Mouse (Mus musculus) myocyte (in vitro differentiated cells): Measurements from ENCODE around the gene Glg1. TPM values are rescaled to one million over a fixed set of nuclear protein-coding genes. Genes with fewer than 3 reads are reported as not detected.
"Not testable (repeated sequence)": the region's sequence is repeated elsewhere in the genome, so short reads cannot be mapped to it uniquely, and the experiment has no call there.

Experiments used
- H3K27me3 ChIP-seq: one replicate; pipeline ENCODE4 v1.6.1; 2011; ENCODE audit not compliant: control insufficient read depth, insufficient read depth, insufficient read length
- H3K36me3 ChIP-seq: one replicate; pipeline ENCODE4 v1.6.1; 2011; ENCODE audit not compliant: control insufficient read depth, insufficient read depth
- H3K4me2 ChIP-seq: one replicate; pipeline ENCODE4 v1.6.1; 2011; ENCODE audit warnings: low read depth, control low read depth
- H3K4me3 ChIP-seq: one replicate; pipeline ENCODE4 v1.5.1; 2011; ENCODE audit warnings: mild to moderate bottlenecking, control low read depth, moderate library complexity
- H3K79me2 ChIP-seq: one replicate; pipeline ENCODE4 v1.6.1; 2011; ENCODE audit not compliant: control insufficient read depth, insufficient read depth
- H3ac ChIP-seq: one replicate; pipeline ENCODE4 v1.6.1; 2011; ENCODE audit not compliant: control insufficient read depth, insufficient read length
- CEBPB ChIP-seq: IDR thresholded peaks from 2 replicates; pipeline ENCODE4 v1.6.1; 2011; ENCODE audit warnings: mild to moderate bottlenecking, moderate library complexity; ENCODE audit not compliant: poor library complexity, insufficient read depth, severe bottlenecking
- E2F4 ChIP-seq: IDR thresholded peaks from one replicate; pipeline ENCODE4 v1.6.1; 2011; ENCODE audit warnings: mild to moderate bottlenecking, control low read depth, moderate library complexity; ENCODE audit not compliant: insufficient read depth
- MAX ChIP-seq: IDR thresholded peaks from one replicate; pipeline ENCODE4 v1.6.1; 2011; ENCODE audit warnings: low read depth, mild to moderate bottlenecking, control low read depth
- MYOD1 ChIP-seq, 3 experiments: IDR thresholded peaks; one replicate each; pipeline ENCODE4 v1.6.1; 2011; ENCODE audit warnings: control low read depth in 2 of 3, low read depth in 2 of 3, mild to moderate bottlenecking in 2 of 3, moderate library complexity in 1 of 3; ENCODE audit not compliant: insufficient read length in 2 of 3, control insufficient read depth in 1 of 3
- MYOG ChIP-seq, 3 experiments: IDR thresholded peaks; one replicate each; pipeline ENCODE4 v1.6.1; 2011; ENCODE audit warnings: control low read depth in 2 of 3, low read depth in 2 of 3, mild to moderate bottlenecking in 2 of 3; ENCODE audit not compliant: insufficient read length in 2 of 3, control insufficient read depth in 1 of 3, insufficient read depth in 1 of 3
- POLR2A ChIP-seq: IDR thresholded peaks from one replicate; pipeline ENCODE4 v1.6.1; 2011; ENCODE audit warnings: low read depth, mild to moderate bottlenecking, control low read depth, moderate library complexity; ENCODE audit not compliant: insufficient read length
- POLR2AphosphoS2 ChIP-seq: IDR thresholded peaks from one replicate; pipeline ENCODE4 v1.6.1; 2011; ENCODE audit warnings: low read depth, control low read depth; ENCODE audit not compliant: insufficient read length
- REST ChIP-seq: IDR thresholded peaks from one replicate; pipeline ENCODE4 v1.6.1; 2011; ENCODE audit warnings: mild to moderate bottlenecking, control low read depth, moderate library complexity; ENCODE audit not compliant: insufficient read depth, insufficient read length
- SRF ChIP-seq: IDR thresholded peaks from one replicate; pipeline ENCODE4 v1.6.1; 2011; ENCODE audit warnings: low read depth; ENCODE audit not compliant: control insufficient read depth, insufficient read length
- TCF12 ChIP-seq: IDR thresholded peaks from one replicate; pipeline ENCODE4 v1.6.1; 2011; ENCODE audit warnings: mild to moderate bottlenecking, control low read depth; ENCODE audit not compliant: poor library complexity, insufficient read depth, severe bottlenecking
- TCF3 ChIP-seq: IDR thresholded peaks from one replicate; pipeline ENCODE4 v1.6.1; 2011; ENCODE audit warnings: low read depth, control low read depth; ENCODE audit not compliant: insufficient read length
- USF1 ChIP-seq: IDR thresholded peaks from one replicate; pipeline ENCODE4 v1.6.1; 2011; ENCODE audit warnings: low read depth, mild to moderate bottlenecking, control low read depth, moderate library complexity
- polyA plus RNA-seq: library from polyadenylated mRNA; unstranded; fragments of >200 nt; fragmentation: generic; extraction: Trizol; gene quantifications from one replicate; pipeline ENCODE4 v1.2.1, GENCODE M21; 2012; ENCODE audit warnings: missing spikeins

Glg1 gene
- polyA plus RNA-seq, 1 experiment, result 39.1 TPM

- no peaks in the 10 kb centered on the region for H3K27me3 ChIP-seq
- H3K36me3 ChIP-seq, result peaks cover 55% of the 10 kb centered on the region
- H3ac ChIP-seq, result no peak overlapping the region
- peaks cover 34% of the 10 kb centered on the region for H3K79me2 ChIP-seq
- no peak overlapping the region for H3K4me3 ChIP-seq
- TF ChIP-seq CEBPB, result no peak
- TF ChIP-seq SRF, result no peak
- TF ChIP-seq USF1, result no peak
- TF ChIP-seq POLR2AphosphoS2, result no peak
- TF ChIP-seq E2F4, result no peak
- no peak for TF ChIP-seq POLR2A
- TF ChIP-seq MAX, result no peak
- TF ChIP-seq TCF12, result no peak
- no peak for TF ChIP-seq REST
- TF ChIP-seq MYOD1 (IDR thresholded peaks at IDR 0.05; ENCODE audit: control insufficient read depth in 1 of 3, insufficient read length in 2 of 3, low read depth in 2 of 3), result no peak
- no peak for TF ChIP-seq TCF3
- TF ChIP-seq MYOG (IDR thresholded peaks at IDR 0.05; ENCODE audit: control insufficient read depth in 1 of 3, insufficient read depth in 1 of 3, insufficient read length in 2 of 3, low read depth in 2 of 3), result no peak
- H3K4me2 ChIP-seq, result no peak overlapping the region
Observed at GRCm38 (mm10) chr8:111291733-111292132, 32.7 kb upstream of the Glg1 start.

GRCm38 (mm10) chr8:111290586-111290985 is 31.6 kb upstream of the Glg1 start:
- Histone ChIP-seq H3K27me3 (no peaks in the 10 kb centered on the region), H3K79me2 (peaks cover 26% of the 10 kb centered on the region), H3K36me3 (peaks cover 62% of the 10 kb centered on the region), H3K4me3 (no peak overlapping the region), H3ac (no peak overlapping the region), H3K4me2 (no peak overlapping the region)
- no peak for TF ChIP-seq SRF
- no peak for TF ChIP-seq MYOD1 (IDR thresholded peaks at IDR 0.05; ENCODE audit: control insufficient read depth in 1 of 3, insufficient read length in 2 of 3, low read depth in 2 of 3)
- no peak for TF ChIP-seq CEBPB
- no peak for TF ChIP-seq E2F4
- TF ChIP-seq MYOG (IDR thresholded peaks at IDR 0.05; ENCODE audit: control insufficient read depth in 1 of 3, insufficient read depth in 1 of 3, insufficient read length in 2 of 3, low read depth in 2 of 3), result no peak
- TF ChIP-seq USF1, result no peak

GRCm38 (mm10) chr8:111285603-111286002 is 26.6 kb upstream of the Glg1 start:
- Histone ChIP-seq H3ac (no peak overlapping the region), H3K79me2 (no peaks in the 10 kb centered on the region), H3K36me3 (peaks cover 53% of the 10 kb centered on the region), H3K4me2 (no peak overlapping the region), H3K27me3 (no peaks in the 10 kb centered on the region), H3K4me3 (no peak overlapping the region)
- TF ChIP-seq E2F4 (no peak), SRF (no peak)

- TF ChIP-seq MYOD1 (IDR thresholded peaks at IDR 0.05; ENCODE audit: control insufficient read depth in 1 of 3, insufficient read length in 2 of 3, low read depth in 2 of 3) (no peak), MYOG (IDR thresholded peaks at IDR 0.05; ENCODE audit: control insufficient read depth in 1 of 3, insufficient read depth in 1 of 3, insufficient read length in 2 of 3, low read depth in 2 of 3) (no peak), REST (no peak), CEBPB (no peak), USF1 (no peak), TCF3 (no peak), POLR2A (no peak), SRF (no peak), POLR2AphosphoS2 (no peak), TCF12 (no peak), E2F4 (no peak), MAX (no peak)
- H3K4me3 ChIP-seq, result no peak overlapping the region
- H3K4me2 ChIP-seq, result no peak overlapping the region
- H3K36me3 ChIP-seq, result peaks cover 65% of the 10 kb centered on the region
- no peak overlapping the region for H3ac ChIP-seq
- H3K27me3 ChIP-seq, result no peaks in the 10 kb centered on the region
- no peaks in the 10 kb centered on the region for H3K79me2 ChIP-seq
Observed at GRCm38 (mm10) chr8:111282093-111282492, 23.1 kb upstream of the Glg1 start.

- Histone ChIP-seq H3K36me3 (peaks cover 9% of the 10 kb centered on the region), H3K79me2 (no peaks in the 10 kb centered on the region), H3K27me3 (no peaks in the 10 kb centered on the region), H3K4me3 (no peak overlapping the region), H3K4me2 (no peak overlapping the region), H3ac (no peak overlapping the region)
- TF ChIP-seq TCF12 (no peak), CEBPB (no peak), REST (no peak), TCF3 (no peak), USF1 (no peak), POLR2AphosphoS2 (no peak), E2F4 (no peak), MYOG (IDR thresholded peaks at IDR 0.05; ENCODE audit: control insufficient read depth in 1 of 3, insufficient read depth in 1 of 3, insufficient read length in 2 of 3, low read depth in 2 of 3) (no peak), POLR2A (no peak), MYOD1 (IDR thresholded peaks at IDR 0.05; ENCODE audit: control insufficient read depth in 1 of 3, insufficient read length in 2 of 3, low read depth in 2 of 3) (no peak), SRF (no peak), MAX (no peak)
Observed at GRCm38 (mm10) chr8:111268277-111268676, 9.3 kb upstream of the Glg1 start.

GRCm38 (mm10) chr8:111266161-111266560 is 7.1 kb upstream of the Glg1 start:
- not testable (repeated sequence) for H3K27me3 ChIP-seq, H3K79me2 ChIP-seq, H3K36me3 ChIP-seq, H3ac ChIP-seq, H3K4me2 ChIP-seq, H3K4me3 ChIP-seq
